Mouse (Mus musculus) thymus, adult 2 months (tissue): ENCODE results near the gene Plxnc1.

ENCODE experiments used
- CTCF ChIP-seq: fragments of 200-500 bp; IDR thresholded peaks from 2 replicates; pipeline ENCODE4 v1.5.1; 2012; ENCODE audit warnings: mild to moderate bottlenecking, control low read depth, low read length, moderate library complexity, borderline replicate concordance; ENCODE audit not compliant: control insufficient read depth, poor library complexity, insufficient read depth; ENCODE audit errors: extremely low read depth
- POLR2A ChIP-seq: fragments of 200-500 bp; IDR thresholded peaks from 2 replicates; pipeline ENCODE4 v1.6.1; 2012; ENCODE audit warnings: mild to moderate bottlenecking, low read length, control low read depth, moderate library complexity; ENCODE audit not compliant: control insufficient read depth, poor library complexity, insufficient read depth; ENCODE audit errors: extremely low read depth

DNA sequence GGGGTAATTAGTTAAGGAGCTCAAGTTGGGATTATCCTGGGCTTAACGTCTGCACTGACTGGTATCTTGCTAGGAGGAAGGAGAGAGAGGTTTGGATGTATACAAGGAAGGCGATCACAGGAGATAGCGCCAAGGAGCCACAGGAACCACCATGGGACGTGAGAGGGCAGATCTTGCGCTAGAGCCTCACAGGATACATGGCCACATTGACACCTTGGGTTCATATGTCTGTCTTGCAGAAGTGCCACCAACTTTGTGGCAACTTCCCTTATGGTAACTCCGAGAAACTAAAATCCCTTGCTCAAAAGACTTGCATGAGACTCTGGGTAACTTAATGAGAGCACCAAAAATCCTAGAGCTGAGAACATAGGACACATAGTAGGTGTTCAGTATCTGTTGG is 47.7 kb downstream of the Plxnc1 start:
- TF ChIP-seq CTCF (no peak), POLR2A (no peak)
